Mouse (Mus musculus) kidney, adult 2 months (tissue): Measurements from ENCODE around the gene Hrasls.

Experiments used
- CTCF ChIP-seq: fragments of 200-500 bp; conservative IDR thresholded peaks from 2 replicates; pipeline ENCODE4 v1.5.1; 2011; ENCODE audit warnings: low read depth, mild to moderate bottlenecking, control low read depth, low read length, moderate library complexity, mixed read lengths; ENCODE audit not compliant: insufficient read depth, insufficient read length
- POLR2A ChIP-seq: fragments of 200-500 bp; IDR thresholded peaks from one replicate; pipeline ENCODE4 v1.6.1; 2011; ENCODE audit warnings: low read depth, low read length, control low read depth

- no peak for TF ChIP-seq POLR2A
- no peak for TF ChIP-seq CTCF
Measured at GRCm38 (mm10) chr16:29173201-29173600, 36.3 kb upstream of the Hrasls start.
